Mouse (Mus musculus): ENCODE results near the gene Prkar1b. TPM values are rescaled to one million over a fixed set of nuclear protein-coding genes. Genes with fewer than 3 reads are reported as not detected.

Prkar1b gene
- polyA plus RNA-seq, 1 experiment from 2014 or later, result 207 TPM

GRCm38 (mm10) chr5:138997936-138998580 is 151.7 kb downstream of the Prkar1b start:
- Histone ChIP-seq H3K4me2 (ENCODE audit: low read depth, low read length) (peak overlapping the region; percentile 52), H3K27ac (ENCODE audit: low read depth, low read length) (no peak overlapping the region), H3K27me3 (ENCODE audit: control insufficient read depth, insufficient read depth, low read length) (peaks cover 30% of the 10 kb centered on the region), H3K36me3 (ENCODE audit: control insufficient read depth, insufficient read depth, low read length) (no peaks in the 10 kb centered on the region), H3K4me3 (ENCODE audit: low read depth, low read length) (peak overlapping the region; percentile 20), H3K4me1 (ENCODE audit: control insufficient read depth, insufficient read depth, low read length) (peaks cover 16% of the 10 kb centered on the region), H3K9me3 (ENCODE audit: control insufficient read depth, low read length) (no peaks in the 10 kb centered on the region), H3K9ac (replicated peaks; ENCODE audit: low read depth, low read length) (no peak overlapping the region)
- no peak for ATAC-seq (ENCODE audit: low read depth)
- WGBS, result under 1% methylated on average over 30 of the region's 30 CpGs

- Histone ChIP-seq H3K36me3 (ENCODE audit: control insufficient read depth, insufficient read depth, low read length) (no peaks in the 10 kb centered on the region), H3K4me1 (ENCODE audit: control insufficient read depth, insufficient read depth, low read length) (peaks cover 22% of the 10 kb centered on the region), H3K9me3 (ENCODE audit: control insufficient read depth, low read length) (no peaks in the 10 kb centered on the region), H3K9ac (replicated peaks; ENCODE audit: low read depth, low read length) (peak within 1 kb of the TSS; percentile 37), H3K4me2 (ENCODE audit: low read depth, low read length) (peak within 1 kb of the TSS; percentile 92), H3K27ac (ENCODE audit: low read depth, low read length) (no peak within 1 kb of the TSS), H3K27me3 (ENCODE audit: control insufficient read depth, insufficient read depth, low read length) (peaks cover 33% of the 10 kb centered on the region), H3K4me3 (ENCODE audit: low read depth, low read length) (peak within 1 kb of the TSS; percentile 55)
- peak; percentile 7; the same call in 1 of the 2 replicates for ATAC-seq (ENCODE audit: low read depth)
- WGBS, result 2% methylated on average over 48 of the region's 48 CpGs
Observed at GRCm38 (mm10) chr5:138997171-138997788, 152.5 kb downstream of the Prkar1b start, which contains the start of gene Pdgfa. Gene Pdgfa (minus strand): TSS chr5:138997370.

GRCm38 (mm10) chr5:138996322-138997073 is 153.3 kb downstream of the Prkar1b start:
- H3K4me3 ChIP-seq (ENCODE audit: low read depth, low read length), result peak overlapping the region; percentile 55
- peaks cover 22% of the 10 kb centered on the region for H3K4me1 ChIP-seq (ENCODE audit: control insufficient read depth, insufficient read depth, low read length)
- H3K27ac ChIP-seq (ENCODE audit: low read depth, low read length), result peak overlapping the region; percentile 89; the same call in 1 of the 2 replicates
- no peaks in the 10 kb centered on the region for H3K36me3 ChIP-seq (ENCODE audit: control insufficient read depth, insufficient read depth, low read length)
- H3K4me2 ChIP-seq (ENCODE audit: low read depth, low read length), result peak overlapping the region; percentile 92
- ATAC-seq (ENCODE audit: low read depth), result no peak
- H3K27me3 ChIP-seq (ENCODE audit: control insufficient read depth, insufficient read depth, low read length), result peaks cover 37% of the 10 kb centered on the region
- no peak overlapping the region; the same call in 1 of the 2 replicates for H3K9ac ChIP-seq (replicated peaks; ENCODE audit: low read depth, low read length)
- WGBS, result 3% methylated on average over 24 of the region's 24 CpGs
- H3K9me3 ChIP-seq (ENCODE audit: control insufficient read depth, low read length), result no peaks in the 10 kb centered on the region

GRCm38 (mm10) chr5:138995721-138996311 is 154.0 kb downstream of the Prkar1b start:
- H3K4me2 ChIP-seq (ENCODE audit: low read depth, low read length), result peak overlapping the region; percentile 92
- H3K4me3 ChIP-seq (ENCODE audit: low read depth, low read length), result peak overlapping the region; percentile 55
- WGBS, result under 1% methylated on average over 33 of the region's 52 CpGs
- peak; percentile 70 for ATAC-seq (ENCODE audit: low read depth)
- no peaks in the 10 kb centered on the region for H3K36me3 ChIP-seq (ENCODE audit: control insufficient read depth, insufficient read depth, low read length)
- no peaks in the 10 kb centered on the region for H3K9me3 ChIP-seq (ENCODE audit: control insufficient read depth, low read length)
- peaks cover 40% of the 10 kb centered on the region for H3K27me3 ChIP-seq (ENCODE audit: control insufficient read depth, insufficient read depth, low read length)
- peak overlapping the region; percentile 89 for H3K27ac ChIP-seq (ENCODE audit: low read depth, low read length)
- H3K4me1 ChIP-seq (ENCODE audit: control insufficient read depth, insufficient read depth, low read length), result peaks cover 22% of the 10 kb centered on the region
- peak overlapping the region; percentile 80 for H3K9ac ChIP-seq (replicated peaks; ENCODE audit: low read depth, low read length)

GRCm38 (mm10) chr5:138994786-138995720 is 154.7 kb downstream of the Prkar1b start:
- WGBS, result under 1% methylated on average over 75 of the region's 127 CpGs
- peak overlapping the region; percentile 55 for H3K4me3 ChIP-seq (ENCODE audit: low read depth, low read length)
- ATAC-seq (ENCODE audit: low read depth), result peak; percentile 61
- peaks cover 22% of the 10 kb centered on the region for H3K4me1 ChIP-seq (ENCODE audit: control insufficient read depth, insufficient read depth, low read length)
- H3K27me3 ChIP-seq (ENCODE audit: control insufficient read depth, insufficient read depth, low read length), result peaks cover 40% of the 10 kb centered on the region
- peak overlapping the region; percentile 92 for H3K4me2 ChIP-seq (ENCODE audit: low read depth, low read length)
- peak overlapping the region; percentile 80 for H3K9ac ChIP-seq (replicated peaks; ENCODE audit: low read depth, low read length)
- H3K36me3 ChIP-seq (ENCODE audit: control insufficient read depth, insufficient read depth, low read length), result no peaks in the 10 kb centered on the region
- H3K9me3 ChIP-seq (ENCODE audit: control insufficient read depth, low read length), result no peaks in the 10 kb centered on the region
- peak overlapping the region; percentile 89 for H3K27ac ChIP-seq (ENCODE audit: low read depth, low read length)

GRCm38 (mm10) chr5:138994108-138994785 is 155.6 kb downstream of the Prkar1b start:
- Histone ChIP-seq H3K9me3 (ENCODE audit: control insufficient read depth, low read length) (no peaks in the 10 kb centered on the region), H3K4me3 (ENCODE audit: low read depth, low read length) (peak overlapping the region; percentile 55), H3K4me1 (ENCODE audit: control insufficient read depth, insufficient read depth, low read length) (peaks cover 22% of the 10 kb centered on the region), H3K4me2 (ENCODE audit: low read depth, low read length) (peak overlapping the region; percentile 92), H3K27ac (ENCODE audit: low read depth, low read length) (peak overlapping the region; percentile 89), H3K27me3 (ENCODE audit: control insufficient read depth, insufficient read depth, low read length) (peaks cover 36% of the 10 kb centered on the region), H3K9ac (replicated peaks; ENCODE audit: low read depth, low read length) (peak overlapping the region; percentile 80), H3K36me3 (ENCODE audit: control insufficient read depth, insufficient read depth, low read length) (no peaks in the 10 kb centered on the region)
- ATAC-seq (ENCODE audit: low read depth), result no peak
- under 1% methylated on average over 44 of the region's 48 CpGs for WGBS

- Histone ChIP-seq H3K4me1 (ENCODE audit: control insufficient read depth, insufficient read depth, low read length) (peaks cover 28% of the 10 kb centered on the region), H3K9me3 (ENCODE audit: control insufficient read depth, low read length) (no peaks in the 10 kb centered on the region), H3K27me3 (ENCODE audit: control insufficient read depth, insufficient read depth, low read length) (peaks cover 30% of the 10 kb centered on the region), H3K36me3 (ENCODE audit: control insufficient read depth, insufficient read depth, low read length) (no peaks in the 10 kb centered on the region), H3K9ac (replicated peaks; ENCODE audit: low read depth, low read length) (peak overlapping the region; percentile 80), H3K27ac (ENCODE audit: low read depth, low read length) (no peak overlapping the region), H3K4me3 (ENCODE audit: low read depth, low read length) (peak overlapping the region; percentile 55), H3K4me2 (ENCODE audit: low read depth, low read length) (peak overlapping the region; percentile 92)
- ATAC-seq (ENCODE audit: low read depth), result no peak
- under 1% methylated on average over 40 of the region's 40 CpGs for WGBS
Observed at GRCm38 (mm10) chr5:138993371-138994107, 156.3 kb downstream of the Prkar1b start.
